Mouse (Mus musculus) limb, embryonic 11.5 days (tissue): ENCODE measurements at regions not wholly inside any gene's neighbourhood (a gene's known extent, or its start where the extent isn't known, plus 50 kb on each side); places are given as distances from the start of the nearest gene placed in this dataset.
A peak's percentile ranks its signal among the peaks of the same experiment; 100 is the strongest.

Source experiments
- ATAC-seq: fragments of 200-750 bp; cut with Nextera tagmentation; 2 replicates; pipeline ENCODE4 v1.8.0; 2017; ENCODE audit warnings: low read depth; ENCODE audit not compliant: insufficient number of reproducible peaks, low FRiP score, low TSS enrichment
- DNase-seq: peaks from one replicate; pipeline ENCODE4 v3.0.0-alpha.2; 2015; ENCODE audit warnings: low spot score
- H3K27ac ChIP-seq: fragments of 300-500 bp; sonication (generic); replicated peaks from 2 replicates; pipeline ENCODE4 v1.5.1; 2014; ENCODE audit warnings: low read depth, mild to moderate bottlenecking, low read length
- H3K27me3 ChIP-seq: fragments of 300-500 bp; sonication (generic); 2 replicates; pipeline ENCODE4 v1.6.1; 2014; ENCODE audit warnings: mild to moderate bottlenecking, low read length, mixed read lengths; ENCODE audit not compliant: control insufficient read depth, insufficient read depth
- H3K36me3 ChIP-seq: fragments of 300-500 bp; sonication (generic); 2 replicates; pipeline ENCODE4 v1.6.1; 2014; ENCODE audit warnings: mild to moderate bottlenecking, low read length, moderate library complexity, mixed read lengths; ENCODE audit not compliant: control insufficient read depth, insufficient read depth
- H3K4me1 ChIP-seq: fragments of 300-500 bp; sonication (generic); 2 replicates; pipeline ENCODE4 v1.6.1; 2014; ENCODE audit warnings: low read length, mixed read lengths; ENCODE audit not compliant: control insufficient read depth, insufficient read depth
- H3K4me2 ChIP-seq: fragments of 300-500 bp; sonication (generic); 2 replicates; pipeline ENCODE4 v1.6.1; 2014; ENCODE audit warnings: low read depth, mild to moderate bottlenecking, moderate library complexity; ENCODE audit not compliant: severe bottlenecking
- H3K4me3 ChIP-seq: fragments of 300-500 bp; sonication (generic); 2 replicates; pipeline ENCODE4 v1.5.1; 2014; ENCODE audit warnings: low read depth, low read length
- H3K9ac ChIP-seq: fragments of 300-500 bp; sonication (generic); 2 replicates; pipeline ENCODE4 v1.6.1; 2014; ENCODE audit warnings: mild to moderate bottlenecking, low read length
- H3K9me3 ChIP-seq: fragments of 300-500 bp; sonication (generic); 2 replicates; pipeline ENCODE4 v1.6.1; 2016; ENCODE audit warnings: low read length; ENCODE audit not compliant: control insufficient read depth
- WGBS: fragments of 180-500 bp; shearing (Covaris S2); extraction: QIAGEN DNeasy Blood & Tissue Kit; methylation state at CpG from one replicate; pipeline ENCODE4 v1.1.7; 2014; 5-methylcytosine and 5-hydroxymethylcytosine counted together

GRCm38 (mm10) chr14:64533591-64534151, 429.6 kb downstream of the Prss52 start:
- no peaks in the 10 kb centered on the region for H3K9me3 ChIP-seq
- H3K4me3 ChIP-seq, result no peak overlapping the region
- no peaks in the 10 kb centered on the region for H3K27me3 ChIP-seq
- WGBS, result 59% methylated on average over 7 of the region's 7 CpGs
- ATAC-seq (no peak), DNase-seq (no peak)
- H3K4me1 ChIP-seq, result no peaks in the 10 kb centered on the region
- no peak overlapping the region for H3K9ac ChIP-seq
- no peak overlapping the region for H3K27ac ChIP-seq
- no peaks in the 10 kb centered on the region for H3K36me3 ChIP-seq
- H3K4me2 ChIP-seq, result no peak overlapping the region

- Histone ChIP-seq H3K9me3 (no peaks in the 10 kb centered on the region), H3K36me3 (no peaks in the 10 kb centered on the region), H3K27ac (no peak overlapping the region), H3K9ac (no peak overlapping the region), H3K4me1 (no peaks in the 10 kb centered on the region), H3K4me3 (no peak overlapping the region), H3K4me2 (no peak overlapping the region), H3K27me3 (no peaks in the 10 kb centered on the region)
- no peak for DNase-seq
- 60% methylated on average over 4 of the region's 4 CpGs for WGBS
- ATAC-seq, result no peak
These were observed 430.1 kb downstream of the Prss52 start for GRCm38 (mm10) chr14:64534194-64534593.

- WGBS, result 67% methylated on average over 2 of the region's 2 CpGs
These were observed 435.4 kb downstream of the Prss52 start for GRCm38 (mm10) chr14:64539436-64539835.

GRCm38 (mm10) chr14:64545056-64545455, 441.0 kb downstream of the Prss52 start:
- Histone ChIP-seq H3K4me2 (no peak overlapping the region), H3K36me3 (no peaks in the 10 kb centered on the region), H3K4me1 (no peaks in the 10 kb centered on the region), H3K9me3 (no peaks in the 10 kb centered on the region), H3K27ac (no peak overlapping the region), H3K9ac (no peak overlapping the region), H3K27me3 (no peaks in the 10 kb centered on the region), H3K4me3 (no peak overlapping the region)
- 71% methylated on average over 3 of the region's 3 CpGs for WGBS
- ATAC-seq (no peak), DNase-seq (no peak)

More at GRCm38 (mm10) chr14:64539436-64539835, 435.4 kb downstream of the Prss52 start:
- H3K27me3 ChIP-seq, result no peaks in the 10 kb centered on the region
- DNase-seq (no peak), ATAC-seq (no peak)
- no peaks in the 10 kb centered on the region for H3K4me1 ChIP-seq
- no peak overlapping the region for H3K4me2 ChIP-seq
- no peak overlapping the region for H3K27ac ChIP-seq
- H3K9ac ChIP-seq, result no peak overlapping the region
- H3K4me3 ChIP-seq, result no peak overlapping the region
- no peaks in the 10 kb centered on the region for H3K36me3 ChIP-seq
- no peaks in the 10 kb centered on the region for H3K9me3 ChIP-seq

- 0% methylated on average over 4 of the region's 4 CpGs for WGBS
- no peaks in the 10 kb centered on the region for H3K27me3 ChIP-seq
- no peaks in the 10 kb centered on the region for H3K4me1 ChIP-seq
- H3K4me2 ChIP-seq, result no peak overlapping the region
- H3K36me3 ChIP-seq, result no peaks in the 10 kb centered on the region
- H3K9me3 ChIP-seq, result no peaks in the 10 kb centered on the region
- no peak overlapping the region for H3K9ac ChIP-seq
- no peak overlapping the region for H3K27ac ChIP-seq
- ATAC-seq, result no peak
- peak; percentile 86 for DNase-seq
- H3K4me3 ChIP-seq, result no peak overlapping the region
These were observed 442.7 kb downstream of the Prss52 start for GRCm38 (mm10) chr14:64546787-64547186.

- Histone ChIP-seq H3K4me1 (no peaks in the 10 kb centered on the region), H3K36me3 (no peaks in the 10 kb centered on the region), H3K9me3 (no peaks in the 10 kb centered on the region), H3K9ac (no peak overlapping the region), H3K27me3 (no peaks in the 10 kb centered on the region), H3K4me2 (no peak overlapping the region), H3K27ac (no peak overlapping the region), H3K4me3 (no peak overlapping the region)
- no peak for ATAC-seq
- WGBS, result 53% methylated on average over 4 of the region's 4 CpGs
- no peak for DNase-seq
These were observed 448.9 kb downstream of the Prss52 start for GRCm38 (mm10) chr14:64552951-64553350.

DNA sequence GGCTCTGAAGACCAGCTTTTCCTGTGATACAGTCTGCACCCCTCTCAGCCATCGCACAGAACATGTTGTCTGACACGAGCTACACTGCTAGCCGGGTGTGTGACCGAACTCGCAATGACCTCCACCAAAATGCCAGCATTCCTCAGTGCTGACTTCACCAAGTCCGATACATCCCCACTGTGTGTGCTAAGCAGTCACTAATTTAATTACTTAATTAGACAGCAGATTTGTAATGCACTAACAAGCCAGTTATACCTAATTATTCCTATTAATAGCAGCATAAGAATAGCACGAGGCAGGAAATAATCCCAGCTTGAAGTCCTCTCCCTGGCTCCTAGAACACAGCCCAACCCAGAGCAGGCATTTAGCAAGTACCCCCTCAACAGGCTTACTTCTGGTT, 452.0 kb downstream of the Prss52 start:
- H3K27me3 ChIP-seq, result no peaks in the 10 kb centered on the region
- no peaks in the 10 kb centered on the region for H3K36me3 ChIP-seq
- no peak overlapping the region for H3K9ac ChIP-seq
- no peak overlapping the region for H3K4me2 ChIP-seq
- H3K4me1 ChIP-seq, result no peaks in the 10 kb centered on the region
- DNase-seq (no peak), ATAC-seq (no peak)
- 89% methylated on average over 7 of the region's 7 CpGs for WGBS
- no peaks in the 10 kb centered on the region for H3K9me3 ChIP-seq
- H3K4me3 ChIP-seq, result no peak overlapping the region
- no peak overlapping the region for H3K27ac ChIP-seq

DNA sequence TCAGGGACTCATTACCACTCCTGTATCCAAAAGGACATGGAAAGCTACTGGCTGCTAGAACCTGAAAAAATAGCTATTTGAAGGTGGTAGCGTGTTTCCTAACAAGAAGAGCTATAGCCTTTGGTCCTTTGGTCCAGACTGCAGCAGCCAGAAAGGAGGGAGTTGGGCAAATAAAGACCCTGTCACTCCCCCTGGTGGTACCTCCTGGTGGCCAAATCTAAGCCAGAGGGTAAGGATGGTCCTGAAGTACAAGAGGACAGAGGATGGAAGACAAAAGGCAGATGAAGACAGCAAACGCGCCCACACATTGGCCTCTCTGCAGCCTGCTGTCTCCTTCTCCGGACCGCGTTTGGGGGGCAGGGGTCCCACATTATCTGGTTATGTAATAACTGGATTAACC, 453.4 kb downstream of the Prss52 start:
- Histone ChIP-seq H3K4me2 (no peak overlapping the region), H3K9me3 (no peaks in the 10 kb centered on the region), H3K9ac (no peak overlapping the region), H3K4me3 (no peak overlapping the region), H3K36me3 (no peaks in the 10 kb centered on the region), H3K27ac (no peak overlapping the region), H3K27me3 (no peaks in the 10 kb centered on the region), H3K4me1 (no peaks in the 10 kb centered on the region)
- 72% methylated on average over 6 of the region's 6 CpGs for WGBS
- no peak for DNase-seq
- ATAC-seq, result no peak

GRCm38 (mm10) chr14:64568689-64569088, 464.6 kb downstream of the Prss52 start:
- H3K9me3 ChIP-seq, result no peaks in the 10 kb centered on the region
- H3K27ac ChIP-seq, result no peak overlapping the region
- H3K4me3 ChIP-seq, result no peak overlapping the region
- 6% methylated on average over 6 of the region's 6 CpGs for WGBS
- DNase-seq, result peak; percentile 82
- no peak for ATAC-seq
- no peak overlapping the region for H3K9ac ChIP-seq
- no peaks in the 10 kb centered on the region for H3K36me3 ChIP-seq
- no peaks in the 10 kb centered on the region for H3K27me3 ChIP-seq
- H3K4me2 ChIP-seq, result no peak overlapping the region
- H3K4me1 ChIP-seq, result no peaks in the 10 kb centered on the region
